Mouse (Mus musculus) testis, adult 2 months (tissue): Measurements from ENCODE around the gene Tm4sf19.

Experiments
- CTCF ChIP-seq: fragments of 200-500 bp; IDR thresholded peaks from 2 replicates; pipeline ENCODE4 v1.5.1; 2012; ENCODE audit warnings: low read depth, mild to moderate bottlenecking, inconsistent platforms, low read length, moderate library complexity; ENCODE audit not compliant: control insufficient read depth, insufficient read depth, insufficient replicate concordance
- POLR2A ChIP-seq: fragments of 200-500 bp; IDR thresholded peaks from 2 replicates; pipeline ENCODE4 v1.6.1; 2012; ENCODE audit warnings: low read depth, mild to moderate bottlenecking, inconsistent platforms, low read length, moderate library complexity; ENCODE audit not compliant: control insufficient read depth

DNA sequence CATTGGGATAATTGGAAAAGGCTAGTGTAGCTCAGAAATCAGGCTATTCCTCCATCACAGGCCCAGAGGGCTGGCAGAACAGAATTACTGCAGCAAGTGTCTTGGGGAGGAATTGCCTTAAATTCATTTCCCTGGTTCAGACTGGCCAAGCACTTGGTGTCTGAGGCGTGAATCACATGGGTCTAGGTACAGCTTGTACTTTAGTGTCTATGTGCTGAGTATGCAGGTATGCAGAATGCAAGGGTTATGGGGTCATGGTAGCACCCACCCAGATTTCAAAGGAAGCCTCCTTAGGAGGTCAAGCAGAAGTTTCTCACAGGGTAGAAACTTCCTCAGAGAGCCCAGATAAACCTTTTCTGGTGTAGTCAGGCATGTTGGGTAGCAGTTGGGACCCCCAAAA is 45.3 kb downstream of the Tm4sf19 start:
- TF ChIP-seq CTCF = no peak
- no peak for TF ChIP-seq POLR2A
